Mouse (Mus musculus) kidney, embryonic 14.5 days (tissue): ENCODE measurements at regions not wholly inside any gene's neighbourhood (a gene's known extent, or its start where the extent isn't known, plus 50 kb on each side); places are given as distances from the start of the nearest gene placed in this dataset.

Experiments used
- ATAC-seq: fragments of 200-750 bp; cut with Nextera tagmentation; 2 replicates; pipeline ENCODE4 v1.8.0; 2017; ENCODE audit warnings: moderate number of reproducible peaks, mild to moderate bottlenecking, moderate TSS enrichment, moderate library complexity; ENCODE audit not compliant: low FRiP score, low TSS enrichment
- H3K27ac ChIP-seq: fragments of 300-500 bp; sonication (generic); 2 replicates; pipeline ENCODE4 v1.5.1; 2014; ENCODE audit warnings: low read depth, mild to moderate bottlenecking, low read length, moderate library complexity, mixed read lengths
- H3K27me3 ChIP-seq: fragments of 300-500 bp; sonication (generic); 2 replicates; pipeline ENCODE4 v1.6.1; 2014; ENCODE audit warnings: mild to moderate bottlenecking, low read length; ENCODE audit not compliant: control insufficient read depth, insufficient read depth
- H3K36me3 ChIP-seq: fragments of 300-500 bp; sonication (generic); 2 replicates; pipeline ENCODE4 v1.6.1; 2014; ENCODE audit warnings: low read length, mixed read lengths; ENCODE audit not compliant: control insufficient read depth, insufficient read depth
- H3K4me1 ChIP-seq: fragments of 300-500 bp; sonication (generic); 2 replicates; pipeline ENCODE4 v1.6.1; 2014; ENCODE audit warnings: low read length, mixed read lengths; ENCODE audit not compliant: control insufficient read depth, insufficient read depth
- H3K4me2 ChIP-seq: fragments of 300-500 bp; sonication (generic); replicated peaks from 2 replicates; pipeline ENCODE4 v1.6.1; 2014; ENCODE audit warnings: low read depth, mild to moderate bottlenecking, low read length
- H3K4me3 ChIP-seq: fragments of 300-500 bp; sonication (generic); 2 replicates; pipeline ENCODE4 v1.5.1; 2014; ENCODE audit warnings: mild to moderate bottlenecking, low read length
- H3K9ac ChIP-seq: fragments of 300-500 bp; sonication (generic); 2 replicates; pipeline ENCODE4 v1.6.1; 2014; ENCODE audit warnings: low read depth, mild to moderate bottlenecking, low read length, moderate library complexity
- H3K9me3 ChIP-seq: fragments of 300-500 bp; sonication (generic); 2 replicates; pipeline ENCODE4 v1.6.1; 2016; ENCODE audit warnings: low read length; ENCODE audit not compliant: control insufficient read depth
- WGBS: fragments of 180-500 bp; shearing (Covaris S2); extraction: QIAGEN DNeasy Blood & Tissue Kit; methylation state at CpG from one replicate; pipeline ENCODE4 v1.1.7; 2014; 5-methylcytosine and 5-hydroxymethylcytosine counted together

GRCm38 (mm10) chr15:58718282-58718681 lies 170.8 kb upstream of the Gm49356 start:
- Histone ChIP-seq H3K4me2 (no peak overlapping the region), H3K27ac (no peak overlapping the region), H3K4me3 (no peak overlapping the region), H3K9ac (no peak overlapping the region), H3K4me1 (no peaks in the 10 kb centered on the region), H3K9me3 (no peaks in the 10 kb centered on the region), H3K36me3 (no peaks in the 10 kb centered on the region), H3K27me3 (no peaks in the 10 kb centered on the region)
- WGBS, result 78% methylated on average over 7 of the region's 7 CpGs
- ATAC-seq, result no peak

GRCm38 (mm10) chr15:58719410-58719809 lies 169.7 kb upstream of the Gm49356 start:
- no peaks in the 10 kb centered on the region for H3K27me3 ChIP-seq
- no peak overlapping the region for H3K9ac ChIP-seq
- H3K4me2 ChIP-seq, result no peak overlapping the region
- 89% methylated on average over 6 of the region's 6 CpGs for WGBS
- no peaks in the 10 kb centered on the region for H3K9me3 ChIP-seq
- no peak for ATAC-seq
- H3K4me3 ChIP-seq, result no peak overlapping the region
- H3K27ac ChIP-seq, result no peak overlapping the region
- no peaks in the 10 kb centered on the region for H3K36me3 ChIP-seq
- no peaks in the 10 kb centered on the region for H3K4me1 ChIP-seq

DNA sequence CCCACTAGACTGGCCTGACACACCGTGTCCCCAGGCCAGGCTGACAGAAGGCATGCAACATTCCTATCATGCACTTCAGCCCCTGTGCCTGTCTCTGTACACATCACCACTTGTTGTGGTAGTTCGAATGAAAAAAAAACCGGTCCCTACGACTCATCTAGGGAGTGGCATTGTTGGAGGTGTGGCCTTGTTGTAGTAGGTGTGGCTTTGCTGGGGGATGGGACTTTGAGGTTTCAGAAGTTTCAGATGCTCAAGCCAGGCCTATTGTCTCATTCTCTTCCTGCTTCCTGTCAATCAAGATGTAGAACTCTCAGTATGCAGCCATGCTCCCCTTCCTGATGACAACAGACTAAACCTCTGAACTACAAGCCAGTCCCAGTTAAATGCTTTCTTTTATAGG lies 162.1 kb upstream of the Gm49356 start:
- H3K27me3 ChIP-seq, result no peaks in the 10 kb centered on the region
- H3K4me3 ChIP-seq, result no peak overlapping the region
- no peak overlapping the region for H3K4me2 ChIP-seq
- no peaks in the 10 kb centered on the region for H3K36me3 ChIP-seq
- no peak overlapping the region for H3K27ac ChIP-seq
- no peak for ATAC-seq
- H3K4me1 ChIP-seq, result peaks cover 11% of the 10 kb centered on the region; the same call in 1 of the 2 replicates
- H3K9me3 ChIP-seq, result no peaks in the 10 kb centered on the region
- WGBS, result 70% methylated on average over 4 of the region's 4 CpGs
- no peak overlapping the region for H3K9ac ChIP-seq

GRCm38 (mm10) chr15:58728264-58728663 lies 160.8 kb upstream of the Gm49356 start:
- Histone ChIP-seq H3K9ac (no peak overlapping the region), H3K4me2 (no peak overlapping the region), H3K4me3 (no peak overlapping the region), H3K36me3 (no peaks in the 10 kb centered on the region), H3K27me3 (no peaks in the 10 kb centered on the region), H3K27ac (no peak overlapping the region), H3K4me1 (peaks cover 16% of the 10 kb centered on the region; the same call in 1 of the 2 replicates), H3K9me3 (no peaks in the 10 kb centered on the region)
- ATAC-seq, result no peak
- 89% methylated on average over 2 of the region's 2 CpGs for WGBS

DNA sequence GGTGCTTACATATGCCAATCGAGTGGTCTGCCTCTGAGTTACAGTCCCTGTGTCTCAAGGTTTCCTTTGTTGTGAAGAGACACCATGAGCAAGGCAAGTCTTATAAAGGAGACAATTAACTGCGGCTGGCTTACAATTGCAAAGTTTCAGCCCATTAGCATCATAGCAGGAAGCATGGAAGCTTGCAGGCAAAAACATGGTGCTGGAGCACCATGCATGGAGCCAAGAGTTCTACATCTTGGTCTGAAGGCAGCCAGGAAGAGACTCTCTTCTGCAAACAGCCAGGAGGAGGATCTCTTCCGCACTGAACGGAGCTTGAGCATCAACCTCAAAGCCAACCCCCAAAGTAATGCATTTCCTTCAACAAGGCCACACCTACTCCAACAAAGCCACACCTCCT lies 158.2 kb upstream of the Gm49356 start:
- no peak overlapping the region for H3K4me2 ChIP-seq
- no peak overlapping the region for H3K27ac ChIP-seq
- no peaks in the 10 kb centered on the region; the same call in 1 of the 2 replicates for H3K27me3 ChIP-seq
- H3K9me3 ChIP-seq, result no peaks in the 10 kb centered on the region
- no peak overlapping the region for H3K4me3 ChIP-seq
- WGBS, result 66% methylated on average over 4 of the region's 4 CpGs
- no peak overlapping the region for H3K9ac ChIP-seq
- H3K36me3 ChIP-seq, result no peaks in the 10 kb centered on the region
- no peak for ATAC-seq
- H3K4me1 ChIP-seq, result peaks cover 16% of the 10 kb centered on the region; the same call in 1 of the 2 replicates

- H3K9ac ChIP-seq, result no peak overlapping the region
- no peaks in the 10 kb centered on the region for H3K9me3 ChIP-seq
- H3K27ac ChIP-seq, result no peak overlapping the region
- peaks cover 16% of the 10 kb centered on the region; the same call in 1 of the 2 replicates for H3K4me1 ChIP-seq
- peak overlapping the region; percentile 15; the same call in 1 of the 2 replicates for H3K4me2 ChIP-seq
- ATAC-seq, result no peak
- no peaks in the 10 kb centered on the region for H3K36me3 ChIP-seq
- H3K27me3 ChIP-seq, result no peaks in the 10 kb centered on the region; the same call in 1 of the 2 replicates
- WGBS, result 28% methylated on average over 7 of the region's 7 CpGs
- H3K4me3 ChIP-seq, result no peak overlapping the region
Observed at GRCm38 (mm10) chr15:58731346-58731745, 157.8 kb upstream of the Gm49356 start.

GRCm38 (mm10) chr15:58731952-58732642 lies 157.0 kb upstream of the Gm49356 start:
- no peaks in the 10 kb centered on the region; the same call in 1 of the 2 replicates for H3K27me3 ChIP-seq
- no peak overlapping the region for H3K27ac ChIP-seq
- H3K9ac ChIP-seq, result no peak overlapping the region; the same call in 1 of the 2 replicates
- H3K9me3 ChIP-seq, result no peaks in the 10 kb centered on the region
- peak overlapping the region; percentile 15 for H3K4me2 ChIP-seq
- peak; percentile 60; the same call in 1 of the 2 replicates for ATAC-seq
- 27% methylated on average over 13 of the region's 13 CpGs for WGBS
- H3K4me1 ChIP-seq, result peaks cover 16% of the 10 kb centered on the region; the same call in 1 of the 2 replicates
- no peaks in the 10 kb centered on the region for H3K36me3 ChIP-seq
- no peak overlapping the region; the same call in 1 of the 2 replicates for H3K4me3 ChIP-seq
